Mouse (Mus musculus) cerebellum, adult 2 months (tissue): Measurements from ENCODE around the gene Thra.

Source experiments
- CTCF ChIP-seq: fragments of 200-500 bp; IDR thresholded peaks from 2 replicates; pipeline ENCODE4 v1.5.1; 2011; ENCODE audit warnings: low read depth, mild to moderate bottlenecking, control low read depth, low read length, moderate library complexity, borderline replicate concordance; ENCODE audit not compliant: insufficient read depth
- POLR2A ChIP-seq: fragments of 200-500 bp; IDR thresholded peaks from 2 replicates; pipeline ENCODE4 v1.6.1; 2011; ENCODE audit warnings: low read length, control low read depth, borderline replicate concordance; ENCODE audit not compliant: insufficient read depth

GRCm38 (mm10) chr11:98717904-98718303 lies 22.5 kb upstream of the Thra start:
- TF ChIP-seq POLR2A (no peak), CTCF (peak; percentile 85)
